Mouse (Mus musculus): ENCODE measurements around the gene Gm20662.
A peak's percentile ranks its signal among the peaks of the same experiment; 100 is the strongest.

Gm20662 gene

DNA sequence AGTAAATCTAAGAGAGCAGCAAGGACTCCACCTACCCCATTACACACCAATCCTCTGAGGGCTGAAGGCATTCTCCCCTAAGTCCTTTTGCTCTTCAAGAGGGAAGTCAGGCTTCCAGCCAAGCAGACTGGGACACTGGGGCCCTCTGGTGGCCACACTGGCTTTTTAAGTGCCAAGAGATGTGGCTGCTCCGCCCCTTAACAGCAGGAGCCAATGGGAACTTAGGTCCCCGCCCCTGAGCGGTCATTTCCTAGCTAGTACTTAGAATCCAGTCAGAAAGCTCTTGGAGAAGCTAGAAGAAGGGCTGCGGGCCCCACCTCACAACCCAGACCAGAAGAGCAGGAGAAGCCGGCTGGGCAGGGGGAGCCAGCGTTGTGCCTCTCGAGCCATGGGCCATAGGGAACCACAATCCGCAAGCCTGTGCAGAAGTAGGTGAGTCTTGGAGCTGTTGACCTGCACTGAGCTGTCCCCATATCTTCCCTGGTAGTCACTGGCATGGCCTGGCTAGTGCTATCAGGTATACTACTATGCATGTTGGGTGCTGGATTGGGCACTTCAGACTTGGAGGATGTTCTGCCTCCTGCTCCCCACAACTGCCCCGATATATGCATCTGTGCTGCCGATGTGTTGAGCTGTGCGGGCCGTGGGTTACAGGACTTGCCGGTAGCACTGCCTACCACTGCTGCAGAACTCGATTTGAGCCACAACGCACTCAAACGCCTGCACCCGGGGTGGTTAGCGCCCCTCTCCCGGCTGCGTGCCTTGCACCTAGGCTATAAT, 56.9 kb downstream of the Gm20662 start, which contains the start of gene Amigo3:
Gene Amigo3 (plus strand): TSS at position 275 of the 780 bp plus-strand sequence.
- peak; percentile 91 for DNase-seq (ENCODE audit: extremely low read depth, low read depth)

DNA sequence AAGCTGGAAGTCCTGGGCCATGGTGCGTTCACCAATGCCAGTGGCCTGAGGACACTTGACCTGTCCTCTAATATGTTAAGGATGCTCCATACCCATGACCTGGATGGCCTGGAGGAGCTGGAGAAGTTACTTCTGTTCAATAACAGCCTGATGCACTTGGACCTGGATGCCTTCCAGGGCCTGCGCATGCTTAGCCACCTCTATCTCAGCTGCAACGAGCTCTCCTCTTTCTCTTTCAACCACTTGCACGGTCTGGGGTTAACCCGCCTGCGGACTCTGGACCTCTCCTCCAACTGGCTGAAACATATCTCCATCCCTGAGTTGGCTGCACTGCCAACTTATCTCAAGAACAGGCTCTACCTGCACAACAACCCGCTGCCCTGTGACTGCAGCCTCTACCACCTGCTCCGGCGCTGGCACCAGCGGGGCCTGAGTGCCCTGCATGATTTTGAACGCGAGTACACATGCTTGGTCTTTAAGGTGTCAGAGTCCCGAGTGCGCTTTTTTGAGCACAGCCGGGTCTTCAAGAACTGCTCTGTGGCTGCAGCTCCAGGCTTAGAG, 57.6 kb downstream of the Gm20662 start:
- no peak for DNase-seq (ENCODE audit: extremely low read depth, low read depth)

DNA sequence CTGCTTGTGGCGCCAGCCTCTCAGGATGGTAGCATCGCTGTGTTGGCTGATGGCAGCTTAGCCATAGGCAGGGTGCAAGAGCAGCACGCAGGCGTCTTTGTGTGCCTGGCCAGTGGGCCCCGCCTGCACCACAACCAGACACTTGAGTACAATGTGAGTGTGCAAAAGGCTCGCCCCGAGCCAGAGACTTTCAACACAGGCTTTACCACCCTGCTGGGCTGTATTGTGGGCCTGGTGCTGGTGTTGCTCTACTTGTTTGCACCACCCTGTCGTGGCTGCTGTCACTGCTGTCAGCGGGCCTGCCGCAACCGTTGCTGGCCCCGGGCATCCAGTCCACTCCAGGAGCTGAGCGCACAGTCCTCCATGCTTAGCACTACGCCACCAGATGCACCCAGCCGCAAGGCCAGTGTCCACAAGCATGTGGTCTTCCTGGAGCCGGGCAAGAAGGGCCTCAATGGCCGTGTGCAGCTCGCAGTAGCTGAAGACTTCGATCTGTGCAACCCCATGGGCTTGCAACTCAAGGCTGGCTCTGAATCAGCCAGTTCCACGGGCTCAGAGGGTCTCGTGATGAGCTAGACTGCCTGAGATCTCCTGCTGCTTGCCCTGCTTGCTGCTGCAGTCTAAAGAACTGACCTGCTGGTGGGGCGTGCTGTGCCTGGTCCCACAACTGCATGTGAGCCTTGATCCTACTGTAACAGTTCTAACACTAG, 58.3 kb downstream of the Gm20662 start:
- no peak for DNase-seq (ENCODE audit: extremely low read depth, low read depth)

DNA sequence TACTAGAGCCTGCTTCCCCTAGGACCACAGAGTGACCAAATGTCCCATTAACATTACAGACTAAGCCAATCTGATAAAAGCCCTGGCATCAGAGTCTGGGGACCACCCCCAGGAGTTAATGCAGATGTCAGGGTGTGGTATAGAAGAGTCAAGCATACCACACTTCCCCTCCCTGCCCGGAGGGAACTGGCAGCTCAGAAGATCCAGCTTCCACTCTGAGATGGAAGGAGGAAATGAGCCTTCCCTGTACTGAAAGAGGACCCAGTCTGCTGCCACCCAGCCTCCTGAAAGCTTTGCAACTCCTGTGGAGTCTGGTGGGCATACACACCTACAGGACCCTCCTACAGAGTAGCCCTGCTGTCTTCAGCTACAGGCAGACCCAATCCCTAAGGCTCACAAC, 58.9 kb downstream of the Gm20662 start:
- DNase-seq (ENCODE audit: extremely low read depth, low read depth) = no peak

DNA sequence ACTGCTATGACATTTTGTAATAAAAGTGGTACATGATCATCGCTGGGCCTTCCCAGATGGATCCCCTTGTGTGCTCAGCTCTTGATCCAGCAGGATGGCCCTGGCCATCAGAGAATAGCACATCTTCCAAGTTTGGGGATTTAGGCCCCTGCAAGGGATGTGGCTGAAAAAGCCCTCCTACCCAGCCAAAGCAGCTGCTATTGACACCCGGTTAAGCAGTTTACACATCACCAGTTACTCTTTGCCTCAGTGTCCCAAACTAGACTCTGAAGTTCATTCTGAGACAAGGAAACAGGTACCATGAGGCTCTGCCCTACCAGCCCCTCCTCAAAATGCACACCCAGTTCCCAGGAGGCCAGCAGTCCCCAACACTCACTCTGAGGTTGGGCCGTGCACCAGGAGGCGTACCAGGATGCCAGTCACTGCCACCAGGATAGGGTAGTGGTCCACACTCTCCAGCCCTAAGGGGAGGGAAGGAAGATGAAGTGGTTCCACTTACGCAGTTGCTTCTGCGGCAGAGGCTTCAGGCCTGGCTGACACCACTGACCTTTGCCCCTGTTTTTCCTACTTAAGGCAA, 59.6 kb downstream of the Gm20662 start:
- no peak for DNase-seq (ENCODE audit: extremely low read depth, low read depth)

DNA sequence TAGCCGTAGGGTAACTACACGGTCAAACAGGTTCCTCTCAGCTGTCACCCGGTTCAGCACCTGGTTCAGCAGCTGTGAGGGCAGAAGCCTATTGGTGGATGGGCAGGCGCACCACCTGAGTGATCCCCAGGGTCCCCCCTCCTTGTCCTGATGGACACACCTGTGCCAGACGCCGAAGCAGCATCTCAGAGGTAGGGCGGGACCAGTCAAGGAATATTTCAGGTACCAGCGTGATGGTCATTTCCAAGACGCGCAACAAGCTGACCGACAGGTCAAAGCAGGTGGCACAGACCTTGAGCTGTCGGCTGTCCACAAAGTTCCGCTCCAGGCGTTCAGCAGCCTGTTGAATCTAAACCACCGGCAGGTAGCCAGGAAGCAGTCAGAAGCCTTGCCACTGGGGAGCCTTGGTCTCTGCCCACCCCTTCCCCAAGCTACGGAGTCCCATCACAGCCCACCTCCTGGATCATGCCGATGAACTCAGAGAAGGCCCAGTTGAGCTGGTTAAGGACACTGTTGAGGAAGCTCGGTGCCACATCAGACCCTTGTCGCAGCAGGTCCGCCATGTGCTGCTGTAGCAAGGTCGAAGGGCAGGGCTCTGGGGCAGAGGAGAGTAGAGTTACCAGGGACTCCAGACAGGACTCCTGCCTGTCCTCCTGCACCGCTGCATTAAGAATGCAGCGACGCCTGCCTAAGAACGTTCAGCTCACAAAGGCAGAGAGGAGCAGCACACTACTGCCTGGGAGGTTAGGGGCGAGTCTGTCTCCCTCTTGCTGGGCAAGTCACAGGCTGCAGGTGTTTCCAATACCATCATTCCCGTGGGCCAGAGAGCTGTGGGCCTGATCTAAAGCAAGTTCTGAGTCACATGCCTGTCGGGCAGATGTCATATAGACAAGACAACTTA, 60.5 kb downstream of the Gm20662 start:
- no peak for DNase-seq (ENCODE audit: extremely low read depth, low read depth)

DNA sequence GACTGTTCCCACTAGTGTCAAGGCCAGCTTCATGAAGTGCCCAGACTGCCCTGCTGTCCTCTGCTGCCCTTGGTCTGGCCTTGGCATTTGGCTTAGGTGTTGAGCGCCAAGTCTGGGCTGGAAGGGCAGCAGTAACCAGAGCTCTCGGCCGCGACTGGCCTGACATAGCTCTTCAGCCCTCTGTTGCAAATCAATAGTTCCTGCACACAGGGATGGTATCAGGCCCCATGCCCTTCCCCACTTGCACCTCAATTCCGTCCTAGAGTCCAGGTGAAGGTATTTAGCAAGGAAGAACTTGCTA, 61.1 kb downstream of the Gm20662 start:
- DNase-seq (ENCODE audit: extremely low read depth, low read depth) = no peak

DNA sequence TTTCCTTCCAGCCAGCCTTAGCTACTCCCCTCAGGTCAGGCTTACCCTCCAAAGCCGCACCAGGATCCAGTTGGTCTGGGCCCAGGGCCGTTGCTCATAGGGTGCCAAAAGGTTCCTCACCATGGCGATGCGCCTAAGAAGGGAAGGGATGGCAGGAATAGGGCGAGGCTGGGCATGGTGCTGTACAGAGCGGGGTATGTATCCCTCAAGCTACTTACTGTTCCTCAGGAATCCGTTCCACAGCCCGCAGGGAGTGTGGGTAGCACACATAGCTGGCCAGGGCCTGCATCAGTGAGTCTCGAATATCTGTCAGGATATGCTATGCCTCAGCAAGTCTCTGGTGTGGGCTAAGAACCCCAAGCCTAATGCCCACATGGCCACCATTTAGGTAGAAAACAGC, 62.1 kb downstream of the Gm20662 start:
- no peak for DNase-seq (ENCODE audit: extremely low read depth, low read depth)

DNA sequence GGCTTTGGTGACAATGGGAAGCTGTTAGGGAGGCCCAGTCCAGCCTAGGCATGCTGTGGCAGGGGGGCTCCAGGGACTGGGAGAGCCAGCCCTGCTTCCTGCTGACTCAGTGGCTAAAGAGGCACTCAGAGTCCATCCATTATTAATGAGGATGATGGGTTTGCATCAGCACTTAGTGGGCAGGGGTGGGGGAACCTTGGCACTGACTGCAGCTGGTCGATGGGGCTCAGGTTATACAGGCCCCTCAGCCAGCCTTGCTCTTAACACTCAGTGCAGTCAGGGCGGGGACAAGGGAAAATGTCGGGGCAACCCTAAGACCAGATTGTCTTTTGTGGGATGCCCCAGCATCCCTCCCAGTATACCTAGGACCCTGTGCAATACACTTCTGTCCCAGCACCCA, 66.0 kb downstream of the Gm20662 start:
- DNase-seq (ENCODE audit: extremely low read depth, low read depth) = no peak

DNA sequence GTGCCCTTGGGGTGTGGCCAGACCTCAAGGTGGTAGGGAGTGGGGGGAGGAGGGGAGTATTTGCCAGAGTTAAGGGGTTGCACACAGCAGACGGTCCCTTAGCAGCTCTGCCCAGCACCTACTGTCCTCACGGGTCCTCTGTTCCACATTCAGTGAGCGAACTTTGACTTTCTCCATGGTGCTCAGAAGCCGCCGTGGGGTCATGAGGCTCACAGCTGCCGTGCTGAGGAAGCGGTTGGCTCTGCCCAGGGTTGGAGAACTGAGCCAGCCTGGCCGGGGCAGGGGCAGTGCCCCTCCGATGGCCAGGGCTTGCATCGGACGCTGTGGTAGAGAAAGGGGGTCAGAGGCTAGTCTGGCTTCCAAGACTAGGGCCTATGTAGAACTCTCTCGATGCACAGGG, 67.2 kb downstream of the Gm20662 start:
- no peak for DNase-seq (ENCODE audit: extremely low read depth, low read depth)

DNA sequence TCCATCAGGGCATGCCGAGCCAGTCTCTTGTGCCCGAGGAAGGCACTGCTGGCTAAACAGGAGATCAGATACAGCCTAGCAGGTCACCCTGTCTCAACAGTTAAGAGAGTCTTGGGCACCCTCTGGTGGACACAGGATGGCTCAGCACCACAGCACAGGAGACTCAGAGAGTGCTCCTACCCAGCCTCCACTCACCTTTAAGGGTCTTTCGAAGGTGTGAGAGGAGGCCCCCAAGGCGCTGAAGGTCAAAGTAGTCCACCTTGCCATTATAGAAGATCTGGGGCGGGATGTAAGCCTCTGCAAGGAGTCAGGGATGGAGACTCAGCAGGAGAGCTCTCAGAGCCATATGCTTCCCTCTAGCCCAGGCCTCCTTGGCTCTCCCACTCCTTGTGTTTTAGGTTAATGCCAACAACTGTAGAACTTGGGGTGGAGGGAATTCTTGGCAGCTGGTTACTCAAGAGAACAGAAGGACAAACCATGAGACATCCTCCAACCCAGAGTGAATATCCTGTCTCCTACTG, 69.4 kb downstream of the Gm20662 start:
- DNase-seq (ENCODE audit: extremely low read depth, low read depth) = peak; percentile 26

DNA sequence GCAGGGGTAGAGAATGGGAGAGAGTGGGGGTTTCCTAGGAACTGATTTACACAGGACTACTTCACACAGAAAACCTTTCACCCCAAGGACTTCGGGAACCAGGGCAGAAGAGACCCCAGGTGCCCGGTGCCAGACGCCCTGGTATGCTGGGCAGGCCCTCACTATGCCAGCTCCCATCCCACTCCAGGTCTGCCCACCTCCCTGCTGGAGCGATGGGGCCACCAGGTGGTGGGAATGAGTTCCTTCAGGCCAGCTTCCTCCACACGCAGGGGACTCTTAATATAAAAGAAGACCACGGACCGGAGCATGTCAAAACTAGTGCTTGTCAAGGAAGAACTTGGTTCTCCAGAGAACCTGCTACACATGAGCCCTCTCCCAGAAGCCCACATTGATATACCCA, 71.0 kb downstream of the Gm20662 start:
- DNase-seq (ENCODE audit: extremely low read depth, low read depth) = no peak

DNA sequence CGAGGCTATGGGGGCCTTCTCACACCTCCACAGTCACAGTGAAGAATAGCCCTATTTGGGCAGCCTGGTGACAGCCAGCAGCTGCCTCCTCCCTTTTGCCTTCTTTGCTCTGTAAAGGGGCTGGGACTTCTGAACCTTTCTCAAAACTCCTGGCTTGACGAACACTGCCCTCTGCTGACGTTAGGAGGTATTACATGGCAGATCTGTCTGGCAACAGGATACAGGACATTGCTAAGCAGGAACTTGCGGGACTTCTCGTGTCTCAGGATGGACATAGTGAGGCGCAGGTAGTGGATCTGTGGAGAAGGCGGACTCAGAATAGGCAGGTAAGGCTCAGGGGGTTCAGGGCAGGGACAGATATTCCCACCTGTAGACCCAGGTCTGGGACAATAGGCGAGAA, 71.8 kb downstream of the Gm20662 start:
- peak; percentile 65 for DNase-seq (ENCODE audit: extremely low read depth, low read depth)

DNA sequence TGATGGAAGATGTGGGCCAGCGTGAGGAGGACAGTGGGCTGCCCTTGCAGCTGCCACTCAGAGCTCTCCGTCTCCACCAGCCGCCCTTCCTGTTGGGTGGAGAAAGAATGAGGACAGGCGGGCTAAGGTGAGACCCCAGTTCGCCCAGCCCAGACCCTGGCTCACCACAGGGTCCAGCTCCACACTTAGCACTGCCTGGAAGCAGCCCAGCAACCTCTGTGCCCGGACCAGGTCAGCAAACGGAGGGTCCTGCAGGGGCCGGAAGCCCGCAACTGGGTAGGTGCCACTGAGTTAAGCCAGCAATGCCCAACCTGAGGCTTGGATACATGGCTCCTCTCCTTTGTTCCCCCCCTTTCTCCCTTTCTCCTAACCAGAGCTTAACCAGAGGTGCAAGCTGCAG, 72.9 kb downstream of the Gm20662 start:
- DNase-seq (ENCODE audit: extremely low read depth, low read depth) = no peak

DNA sequence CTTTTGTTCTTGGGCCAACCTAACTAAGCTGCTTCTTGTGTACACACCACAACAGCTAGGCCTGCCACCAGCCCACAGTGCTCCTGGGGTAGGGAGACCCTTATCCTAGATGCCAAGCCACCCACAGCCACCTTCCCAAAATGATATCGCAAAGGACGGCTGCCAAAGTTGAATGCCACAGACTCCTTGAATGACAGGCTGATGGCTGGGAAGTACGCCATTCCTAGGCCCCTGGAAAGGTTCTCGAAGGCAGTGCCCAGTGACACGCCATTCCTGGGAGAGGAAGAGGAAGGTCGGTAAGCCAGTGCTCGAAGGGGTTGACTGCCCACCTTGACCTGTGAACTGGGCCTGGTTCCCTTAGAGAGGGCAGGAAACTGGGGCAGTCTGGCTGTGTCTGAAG, 73.4 kb downstream of the Gm20662 start:
- no peak for DNase-seq (ENCODE audit: extremely low read depth, low read depth)

DNA sequence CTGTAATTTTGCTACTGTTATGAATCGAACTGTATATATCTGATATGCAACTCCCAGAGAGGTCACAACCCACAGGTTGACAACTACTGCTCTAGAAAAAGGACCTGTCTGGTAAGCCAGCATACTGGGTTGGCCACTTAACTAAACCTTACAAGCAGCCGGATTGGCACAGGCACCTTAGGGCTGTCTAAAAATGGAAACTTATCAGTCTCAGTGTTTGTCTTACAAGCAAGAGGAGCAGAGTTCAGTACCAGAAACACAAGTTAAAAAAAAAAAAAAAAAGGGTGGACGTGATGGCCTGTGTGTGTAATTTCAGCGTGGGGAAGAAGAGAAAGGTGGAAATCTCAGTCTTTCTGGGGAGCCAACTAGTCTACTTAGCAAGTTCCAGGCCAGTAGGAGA, 75.7 kb downstream of the Gm20662 start:
- DNase-seq (ENCODE audit: extremely low read depth, low read depth) = no peak

DNA sequence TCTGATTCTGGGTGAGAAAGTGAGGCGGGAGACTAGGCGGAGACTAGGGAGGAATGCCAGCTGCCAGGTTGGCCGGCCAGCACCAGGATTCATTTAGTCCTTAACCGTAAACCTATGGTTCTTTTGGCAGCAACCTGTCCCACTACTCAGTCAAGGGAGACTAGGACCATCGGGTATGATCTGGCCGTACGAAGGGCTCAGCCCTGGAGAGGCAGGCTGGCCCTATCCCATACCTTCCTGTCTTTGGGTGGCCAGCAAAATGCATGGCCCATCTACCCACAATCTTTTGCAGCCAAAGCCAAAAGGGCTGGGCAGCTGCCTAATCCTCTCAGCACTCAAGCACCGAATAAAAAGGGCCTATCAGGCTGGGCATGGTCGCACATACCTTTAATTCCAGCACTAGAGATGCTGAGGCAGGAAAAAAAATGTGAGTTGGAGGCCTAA, 76.4 kb downstream of the Gm20662 start:
- no peak for DNase-seq (ENCODE audit: extremely low read depth, low read depth)

DNA sequence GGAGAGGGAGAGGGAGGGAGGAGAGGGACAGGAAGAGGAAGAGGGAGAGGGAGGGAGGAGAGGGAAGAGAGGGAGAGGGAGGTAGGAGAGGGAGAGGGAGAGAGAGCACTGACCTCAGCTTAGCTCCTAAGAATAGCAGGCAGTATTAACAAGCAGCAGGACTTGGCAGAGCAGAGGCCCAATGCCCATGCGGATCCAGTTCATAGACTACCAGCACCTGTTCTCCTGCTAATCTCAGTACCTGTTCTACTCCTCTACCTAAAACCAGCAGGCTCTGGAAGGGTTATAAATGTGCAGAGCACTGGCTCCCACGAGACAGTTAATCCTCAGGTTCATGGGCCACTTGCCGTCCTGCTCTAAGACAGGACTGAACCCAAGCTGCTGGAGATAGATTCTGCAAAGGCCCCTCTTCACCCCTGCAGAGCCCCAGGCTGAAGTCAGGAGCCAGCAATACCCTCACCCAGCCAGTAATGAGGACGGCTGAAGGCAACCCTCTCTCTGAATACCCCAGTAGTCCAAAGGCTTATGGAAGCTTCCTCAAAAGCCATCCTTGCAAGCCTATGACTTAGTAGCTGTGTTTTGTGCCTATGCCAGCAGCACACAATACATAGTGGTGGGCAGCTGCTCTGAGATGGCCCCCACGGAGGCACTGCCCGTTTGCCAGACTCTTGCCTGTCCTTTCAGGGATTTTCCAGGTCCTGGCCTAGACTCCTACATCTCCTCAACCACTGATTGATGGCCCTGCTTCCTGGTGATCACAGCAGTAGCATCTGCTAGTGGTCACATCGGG, 77.2 kb downstream of the Gm20662 start:
- DNase-seq (ENCODE audit: extremely low read depth, low read depth) = no peak

DNA sequence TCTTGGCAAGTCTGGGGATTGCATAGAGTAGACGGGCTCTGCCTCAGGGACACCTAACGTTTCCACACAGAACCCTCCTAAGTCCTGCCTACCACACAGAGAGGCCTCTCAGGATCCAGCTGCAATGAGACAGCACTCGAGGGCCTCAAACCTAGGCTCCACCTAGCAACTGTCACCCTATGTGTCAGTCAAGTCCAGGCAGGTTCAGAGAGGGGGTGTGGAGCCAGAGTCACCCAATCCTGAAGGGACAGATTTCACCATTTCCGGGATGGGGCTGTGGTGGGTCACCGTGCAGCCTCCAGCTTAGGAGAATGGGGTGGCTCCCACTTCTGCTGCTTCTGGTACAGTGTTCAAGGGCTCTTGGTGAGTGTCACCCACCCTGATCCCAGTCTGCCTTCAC, 84.0 kb downstream of the Gm20662 start, which contains the start of gene Mst1:
Gene Mst1 (plus strand): TSS at position 269 of the 400 bp plus-strand sequence.
- DNase-seq (ENCODE audit: extremely low read depth, low read depth) = peak; percentile 81

DNA sequence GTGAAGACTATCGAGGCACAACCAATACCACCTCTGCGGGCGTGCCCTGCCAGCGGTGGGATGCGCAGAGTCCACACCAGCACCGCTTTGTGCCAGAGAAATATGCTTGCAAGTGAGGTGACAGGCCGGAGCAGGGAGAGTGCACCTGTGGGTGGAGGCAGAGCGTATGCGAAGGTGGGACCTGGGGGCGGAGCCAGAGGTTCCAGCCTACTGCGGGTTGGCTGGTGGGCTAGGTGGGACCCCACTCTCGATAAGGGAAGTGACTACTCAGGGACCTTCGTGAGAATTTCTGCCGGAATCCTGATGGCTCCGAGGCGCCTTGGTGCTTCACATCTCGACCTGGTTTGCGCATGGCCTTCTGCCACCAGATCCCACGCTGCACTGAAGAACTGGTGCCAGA, 86.4 kb downstream of the Gm20662 start:
- no peak for DNase-seq (ENCODE audit: extremely low read depth, low read depth)

All from MEL-GATA-1-ER (cell line).